Mouse (Mus musculus) ES-Bruce4 (cell line): Measurements from ENCODE around the gene Csmd2.

Experiments
- CTCF ChIP-seq: IDR thresholded peaks from one replicate; pipeline ENCODE4 v1.8.1; 2011; ENCODE audit warnings: low read depth, low read length
- EP300 ChIP-seq: IDR thresholded peaks from 2 replicates; pipeline ENCODE4 v1.6.1; 2011; ENCODE audit warnings: low read depth, low read length; ENCODE audit not compliant: insufficient read depth
- POLR2A ChIP-seq: IDR thresholded peaks from one replicate; pipeline ENCODE4 v1.8.1; 2011; ENCODE audit warnings: low read length; ENCODE audit not compliant: insufficient read depth

DNA sequence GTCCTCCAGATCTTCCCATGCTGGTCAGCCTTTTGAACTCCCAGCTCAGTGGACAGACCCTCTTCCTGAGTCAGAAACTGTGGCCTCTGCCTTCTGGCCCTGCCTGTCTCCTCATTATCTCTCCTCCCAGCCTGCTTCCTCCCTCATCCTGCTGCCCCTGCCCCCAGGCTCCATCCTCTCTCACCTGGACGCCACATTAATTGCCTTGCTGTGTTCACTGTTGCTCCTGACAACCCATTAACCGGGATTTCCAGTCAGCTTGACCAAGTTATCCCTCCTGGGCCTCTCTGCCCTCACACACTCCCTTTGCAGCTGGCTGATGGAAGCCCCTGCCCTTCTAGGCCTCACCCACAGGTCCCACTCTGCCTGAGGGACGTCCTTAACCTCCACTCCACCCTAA lies 167.6 kb downstream of the Csmd2 start:
- TF ChIP-seq CTCF, result no peak
- TF ChIP-seq POLR2A, result no peak
- TF ChIP-seq EP300, result no peak
